Mouse (Mus musculus) megakaryocyte-erythroid progenitor cell, adult 5-6 weeks (primary cell): ENCODE data around the gene Stambpl1. TPM values are rescaled to one million over a fixed set of nuclear protein-coding genes. Genes with fewer than 3 reads are reported as not detected.

Source experiments
- ATAC-seq: replicated peaks from 2 replicates; pipeline ENCODE4 v1.8.0; 2016; ENCODE audit warnings: mild to moderate bottlenecking, inconsistent platforms; ENCODE audit not compliant: severe bottlenecking, poor library complexity, low FRiP score, low TSS enrichment
- total RNA-seq, 2 experiments: library from RNA; stranded (forward) in 1 of 2; stranded (reverse) in 1 of 2; fragments of 200-1000, 215-1000 nt in 1 of 2; fragments of >200 nt in 1 of 2; fragmentation: Nextera tagmentation in 1 of 2; gene quantifications; 2 replicates each; pipeline ENCODE4 v1.2.3; 2014 to 2017

Gene Stambpl1
- 4.5 and 15.8 TPM in 2 replicates for total RNA-seq (2014; fragmentation: Nextera tagmentation)
- 4.0 and 5.8 TPM in 2 replicates for total RNA-seq (2017)

- peak; percentile 89 for ATAC-seq
These were observed at the start of gene Stambpl1 for GRCm38 (mm10) chr19:34192008-34192963. Gene Stambpl1 (plus strand): TSS chr19:34192229.

- no peak for ATAC-seq
These were observed 43.6 kb upstream of the Stambpl1 start for GRCm38 (mm10) chr19:34148421-34148820.

- ATAC-seq = no peak
These were observed 40.1 kb upstream of the Stambpl1 start for GRCm38 (mm10) chr19:34151909-34152308.

GRCm38 (mm10) chr19:34153263-34154144, 38.5 kb upstream of the Stambpl1 start:
- ATAC-seq = no peak

GRCm38 (mm10) chr19:34162693-34163092, 29.3 kb upstream of the Stambpl1 start:
- ATAC-seq = no peak

- ATAC-seq = no peak
These were observed 26.1 kb upstream of the Stambpl1 start, which contains the start of gene Ankrd22 for GRCm38 (mm10) chr19:34165891-34166290. Gene Ankrd22 (minus strand): TSS chr19:34166053.

- no peak for ATAC-seq
These were observed 25.6 kb upstream of the Stambpl1 start for GRCm38 (mm10) chr19:34166386-34166785.

GRCm38 (mm10) chr19:34167896-34168661, 23.9 kb upstream of the Stambpl1 start:
- ATAC-seq = no peak

GRCm38 (mm10) chr19:34169121-34169520, 22.9 kb upstream of the Stambpl1 start:
- ATAC-seq = no peak

- ATAC-seq = no peak
These were observed 20.9 kb upstream of the Stambpl1 start for GRCm38 (mm10) chr19:34171167-34171566.

- ATAC-seq = no peak
These were observed 18.0 kb upstream of the Stambpl1 start for GRCm38 (mm10) chr19:34174004-34174403.

- ATAC-seq = no peak
These were observed 12.9 kb upstream of the Stambpl1 start for GRCm38 (mm10) chr19:34179136-34179535.

- no peak for ATAC-seq
These were observed 11.7 kb upstream of the Stambpl1 start for GRCm38 (mm10) chr19:34180316-34180715.

- ATAC-seq = no peak
These were observed 10.8 kb upstream of the Stambpl1 start for GRCm38 (mm10) chr19:34181234-34181633.

GRCm38 (mm10) chr19:34182490-34182889, 9.5 kb upstream of the Stambpl1 start:
- ATAC-seq = no peak

GRCm38 (mm10) chr19:34186845-34187244, 5.2 kb upstream of the Stambpl1 start:
- no peak for ATAC-seq

- ATAC-seq = no peak
These were observed 403 bp upstream of the Stambpl1 start for GRCm38 (mm10) chr19:34191645-34192007.

- 0 out of 2 replicates have a peak, but pooled peaks have one; percentile 48 for ATAC-seq
These were observed 1.1 kb downstream of the Stambpl1 start for GRCm38 (mm10) chr19:34193149-34193548.

- ATAC-seq = no peak
These were observed 1.7 kb downstream of the Stambpl1 start for GRCm38 (mm10) chr19:34193683-34194082.
